Mouse (Mus musculus): ENCODE measurements at regions not wholly inside any gene's neighbourhood (a gene's known extent, or its start where the extent isn't known, plus 50 kb on each side); places are given as distances from the start of the nearest gene placed in this dataset.

GRCm38 (mm10) chr12:26115339-26115912, 299.6 kb downstream of the Rnf144a start:
- no peak for TF ChIP-seq GATA1 (IDR thresholded peaks at IDR 0.05; ENCODE audit: borderline replicate concordance, low read length)
- TF ChIP-seq FLI1 (IDR thresholded peaks at IDR 0.05; ENCODE audit: low read length), result no peak

All from megakaryocyte, embryonic 14.5 days (primary cell).